Mouse (Mus musculus): ENCODE results near the gene Ccdc9. TPM values are rescaled to one million over a fixed set of nuclear protein-coding genes. Genes with fewer than 3 reads are reported as not detected.

Ccdc9 gene
- polyA plus RNA-seq, 1 experiment from 2014 or later, result 14.2 TPM

- TF ChIP-seq CTCF (IDR thresholded peaks at IDR 0.05; ENCODE audit: low read depth), result peak; percentile 56
- ATAC-seq, result peak; percentile 41
- peak overlapping the region; percentile 65 for H3K4me2 ChIP-seq (replicated peaks; ENCODE audit: low read depth)
- H3K27me3 ChIP-seq (replicated peaks; ENCODE audit: control insufficient read depth, insufficient read depth, low read length), result 0 out of 2 replicates have a peak, but pooled peaks cover 4% of the 10 kb centered on the region
- H3K4me3 ChIP-seq (ENCODE audit: low read depth, low read length), result peak overlapping the region; percentile 26
- 1% methylated on average over 22 of the region's 22 CpGs for WGBS
- H3K9ac ChIP-seq (ENCODE audit: low read depth, low read length), result 0 out of 2 replicates have a peak overlapping the region, but pooled peaks have one; percentile 34
- no peaks in the 10 kb centered on the region for H3K9me3 ChIP-seq (ENCODE audit: control insufficient read depth)
- no peaks in the 10 kb centered on the region for H3K4me1 ChIP-seq (replicated peaks; ENCODE audit: control insufficient read depth, insufficient read depth, low read length)
- peak overlapping the region; percentile 62 for H3K27ac ChIP-seq (ENCODE audit: low read depth, low read length)
- no peaks in the 10 kb centered on the region for H3K36me3 ChIP-seq (ENCODE audit: control insufficient read depth, insufficient read depth)
Measured at GRCm38 (mm10) chr7:16296766-16297390, 10.3 kb upstream of the Ccdc9 start.

DNA sequence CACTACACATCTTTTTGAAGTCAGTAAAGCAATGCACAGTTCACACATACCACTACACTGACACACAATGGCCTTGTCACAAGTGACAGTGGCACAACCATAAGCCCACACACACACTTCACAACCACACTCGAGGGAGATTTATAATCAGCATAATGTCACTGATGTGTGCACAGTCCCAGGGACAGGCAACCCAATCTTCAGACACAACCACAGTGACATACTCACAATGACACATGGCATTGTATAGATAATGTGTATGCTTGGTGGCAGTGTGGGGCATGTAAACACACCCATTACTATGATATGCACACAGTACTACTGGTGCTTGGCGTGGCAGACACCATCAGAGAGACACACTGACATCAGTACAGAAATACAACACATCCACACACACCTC is 9.6 kb upstream of the Ccdc9 start:
- WGBS, result 32% methylated on average over 2 of the region's 2 CpGs
- Histone ChIP-seq H3K4me1 (replicated peaks; ENCODE audit: control insufficient read depth, insufficient read depth, low read length) (no peaks in the 10 kb centered on the region), H3K4me2 (replicated peaks; ENCODE audit: low read depth) (no peak overlapping the region), H3K27me3 (replicated peaks; ENCODE audit: control insufficient read depth, insufficient read depth, low read length) (0 out of 2 replicates have a peak, but pooled peaks cover 4% of the 10 kb centered on the region), H3K4me3 (ENCODE audit: low read depth, low read length) (no peak overlapping the region), H3K9ac (ENCODE audit: low read depth, low read length) (no peak overlapping the region), H3K36me3 (ENCODE audit: control insufficient read depth, insufficient read depth) (no peaks in the 10 kb centered on the region), H3K27ac (ENCODE audit: low read depth, low read length) (no peak overlapping the region), H3K9me3 (ENCODE audit: control insufficient read depth) (no peaks in the 10 kb centered on the region)
- no peak for TF ChIP-seq CTCF (IDR thresholded peaks at IDR 0.05; ENCODE audit: low read depth)
- no peak for ATAC-seq

DNA sequence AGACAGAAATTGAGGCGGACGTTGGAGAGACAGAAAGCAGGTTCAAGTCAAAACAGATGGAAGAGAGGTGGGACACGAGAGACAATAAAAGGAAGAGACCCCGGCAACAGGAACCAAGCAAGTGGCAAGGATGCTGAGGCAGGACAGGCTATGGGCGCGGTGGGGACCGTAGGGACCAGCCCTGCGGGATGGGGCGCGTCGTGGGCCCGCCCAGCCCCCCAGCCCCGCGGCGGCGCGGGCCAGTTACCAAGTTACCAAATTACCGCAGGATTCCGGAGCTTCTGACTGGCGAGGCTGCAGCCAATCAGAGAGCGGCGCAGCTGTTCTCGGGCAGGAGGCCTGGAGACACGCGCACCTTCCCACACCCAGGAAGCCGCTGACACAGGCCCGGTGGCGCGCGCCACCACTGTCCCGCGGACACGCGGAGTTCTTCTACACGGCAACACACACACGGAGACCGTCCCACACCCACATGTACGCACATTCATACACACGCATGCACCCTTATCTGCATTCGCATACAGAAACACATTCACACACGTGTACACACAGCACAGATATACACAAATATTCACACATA is 8.8 kb upstream of the Ccdc9 start:
- Histone ChIP-seq H3K27me3 (replicated peaks; ENCODE audit: control insufficient read depth, insufficient read depth, low read length) (0 out of 2 replicates have a peak, but pooled peaks cover 4% of the 10 kb centered on the region), H3K36me3 (ENCODE audit: control insufficient read depth, insufficient read depth) (no peaks in the 10 kb centered on the region), H3K4me2 (replicated peaks; ENCODE audit: low read depth) (peak overlapping the region; percentile 87), H3K9ac (ENCODE audit: low read depth, low read length) (peak overlapping the region; percentile 44; the same call in 1 of the 2 replicates), H3K4me3 (ENCODE audit: low read depth, low read length) (peak overlapping the region; percentile 49), H3K4me1 (replicated peaks; ENCODE audit: control insufficient read depth, insufficient read depth, low read length) (no peaks in the 10 kb centered on the region), H3K27ac (ENCODE audit: low read depth, low read length) (peak overlapping the region; percentile 90), H3K9me3 (ENCODE audit: control insufficient read depth) (no peaks in the 10 kb centered on the region)
- 2% methylated on average over 40 of the region's 41 CpGs for WGBS
- ATAC-seq, result peak; percentile 55
- TF ChIP-seq CTCF (IDR thresholded peaks at IDR 0.05; ENCODE audit: low read depth), result no peak

DNA sequence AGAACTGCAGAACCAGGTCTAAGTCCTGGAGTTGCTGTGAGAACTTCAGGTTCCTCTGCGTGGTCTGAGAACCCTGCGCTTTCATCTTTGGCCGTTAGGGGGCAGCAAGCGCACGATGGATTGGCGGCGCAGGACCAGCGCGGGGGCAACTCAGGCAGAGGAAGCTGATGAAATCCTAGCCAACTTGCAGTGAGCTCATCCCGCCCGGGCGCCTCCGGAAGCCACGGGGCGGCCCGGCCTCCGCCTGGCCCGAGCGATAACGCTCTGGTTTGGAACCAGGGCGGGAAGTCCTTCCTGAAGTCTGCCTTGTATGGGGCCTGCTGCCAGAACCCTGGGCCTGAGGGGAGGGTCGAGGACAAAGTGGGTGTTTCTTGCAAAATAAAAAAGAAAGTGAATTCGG is 8.2 kb upstream of the Ccdc9 start:
- no peaks in the 10 kb centered on the region for H3K36me3 ChIP-seq (ENCODE audit: control insufficient read depth, insufficient read depth)
- peak overlapping the region; percentile 49 for H3K4me3 ChIP-seq (ENCODE audit: low read depth, low read length)
- peak overlapping the region; percentile 90 for H3K27ac ChIP-seq (ENCODE audit: low read depth, low read length)
- 0 out of 2 replicates have a peak, but pooled peaks cover 4% of the 10 kb centered on the region for H3K27me3 ChIP-seq (replicated peaks; ENCODE audit: control insufficient read depth, insufficient read depth, low read length)
- H3K4me2 ChIP-seq (replicated peaks; ENCODE audit: low read depth), result peak overlapping the region; percentile 87
- TF ChIP-seq CTCF (IDR thresholded peaks at IDR 0.05; ENCODE audit: low read depth), result peak; percentile 99
- 1% methylated on average over 23 of the region's 23 CpGs for WGBS
- H3K9me3 ChIP-seq (ENCODE audit: control insufficient read depth), result no peaks in the 10 kb centered on the region
- peak; percentile 81 for ATAC-seq
- H3K9ac ChIP-seq (ENCODE audit: low read depth, low read length), result 0 out of 2 replicates have a peak overlapping the region, but pooled peaks have one; percentile 44
- H3K4me1 ChIP-seq (replicated peaks; ENCODE audit: control insufficient read depth, insufficient read depth, low read length), result no peaks in the 10 kb centered on the region

GRCm38 (mm10) chr7:16294346-16294745 is 7.8 kb upstream of the Ccdc9 start:
- no peak for TF ChIP-seq CTCF (IDR thresholded peaks at IDR 0.05; ENCODE audit: low read depth)
- no peaks in the 10 kb centered on the region for H3K36me3 ChIP-seq (ENCODE audit: control insufficient read depth, insufficient read depth)
- no peaks in the 10 kb centered on the region for H3K9me3 ChIP-seq (ENCODE audit: control insufficient read depth)
- no peaks in the 10 kb centered on the region for H3K4me1 ChIP-seq (replicated peaks; ENCODE audit: control insufficient read depth, insufficient read depth, low read length)
- no peak overlapping the region for H3K9ac ChIP-seq (ENCODE audit: low read depth, low read length)
- 22% methylated on average over 4 of the region's 4 CpGs for WGBS
- H3K4me3 ChIP-seq (ENCODE audit: low read depth, low read length), result no peak overlapping the region; the same call in 1 of the 2 replicates
- no peak overlapping the region for H3K27ac ChIP-seq (ENCODE audit: low read depth, low read length)
- peak; percentile 61 for ATAC-seq
- peak overlapping the region; percentile 87 for H3K4me2 ChIP-seq (replicated peaks; ENCODE audit: low read depth)
- H3K27me3 ChIP-seq (replicated peaks; ENCODE audit: control insufficient read depth, insufficient read depth, low read length), result no peaks in the 10 kb centered on the region

- H3K9ac ChIP-seq (ENCODE audit: low read depth, low read length), result no peak overlapping the region
- H3K4me1 ChIP-seq (replicated peaks; ENCODE audit: control insufficient read depth, insufficient read depth, low read length), result no peaks in the 10 kb centered on the region
- no peak for ATAC-seq
- no peak overlapping the region for H3K27ac ChIP-seq (ENCODE audit: low read depth, low read length)
- H3K36me3 ChIP-seq (ENCODE audit: control insufficient read depth, insufficient read depth), result peaks cover 17% of the 10 kb centered on the region
- H3K4me2 ChIP-seq (replicated peaks; ENCODE audit: low read depth), result no peak overlapping the region
- H3K9me3 ChIP-seq (ENCODE audit: control insufficient read depth), result no peaks in the 10 kb centered on the region
- H3K27me3 ChIP-seq (replicated peaks; ENCODE audit: control insufficient read depth, insufficient read depth, low read length), result no peaks in the 10 kb centered on the region
- H3K4me3 ChIP-seq (ENCODE audit: low read depth, low read length), result no peak overlapping the region
- WGBS, result 76% methylated on average over 1 of the region's 1 CpGs
- TF ChIP-seq CTCF (IDR thresholded peaks at IDR 0.05; ENCODE audit: low read depth), result no peak
Measured at GRCm38 (mm10) chr7:16287791-16288190, 1.2 kb upstream of the Ccdc9 start.
